In the genomic region with DNA sequence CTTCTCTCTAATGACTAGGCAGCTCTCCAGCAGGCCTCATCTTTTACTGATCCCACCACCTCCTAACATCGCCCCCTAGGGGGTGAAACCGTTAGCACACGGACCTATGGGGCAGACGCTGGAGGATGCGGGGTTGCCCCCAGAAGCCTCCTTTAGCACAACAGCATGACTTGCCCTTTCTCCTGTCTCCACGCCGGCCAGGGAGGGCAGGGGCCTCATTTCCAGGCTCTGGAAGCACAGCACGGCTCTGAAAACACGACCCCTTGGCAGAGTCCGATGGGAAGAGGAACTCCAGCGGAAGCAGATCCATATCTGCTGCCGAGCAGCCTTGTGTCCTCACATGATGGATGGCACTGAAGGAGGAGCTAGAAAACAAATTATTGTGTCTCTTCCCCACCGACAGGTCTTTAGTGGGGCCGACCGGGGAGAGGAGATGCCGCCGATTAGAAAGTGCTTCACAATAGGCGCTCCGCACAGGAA, we compare ENCODE assay signal across 8 mouse cellular contexts.
DNase-seq lines count a peak whose midpoint lies in the region; ATAC-seq and TF ChIP-seq lines count a peak whose summit lies in the region.

No protein-coding gene starts in this region.

- no peak overlapping the region for H3K9ac ChIP-seq in intestine, embryonic 14.5 days (ENCODE audit: low read length)
- no peak overlapping the region for H3K9ac ChIP-seq in liver, postnatal 0 days (replicated peaks)
- no peak overlapping the region for H3K9ac ChIP-seq in stomach, embryonic 15.5 days
- no peak overlapping the region for H3K9ac ChIP-seq in forebrain, embryonic 15.5 days (replicated peaks)

- TF ChIP-seq EP300 in liver, postnatal 0 days (IDR thresholded peaks at IDR 0.05; ENCODE audit: low read depth) = no peak

- peak; percentile 40 for TF ChIP-seq CTCF in liver, postnatal 0 days (IDR thresholded peaks at IDR 0.05; ENCODE audit: low read depth)

- H3K4me1 ChIP-seq in intestine, embryonic 14.5 days (replicated peaks; ENCODE audit: control insufficient read depth, insufficient read depth, low read length) = peaks cover 9% of the 10 kb centered on the region; the same call in 1 of the 2 replicates
- H3K4me1 ChIP-seq in liver, postnatal 0 days (ENCODE audit: insufficient read depth) = no peaks in the 10 kb centered on the region
- H3K4me1 ChIP-seq in stomach, embryonic 15.5 days = peaks cover 11% of the 10 kb centered on the region; the same call in 1 of the 2 replicates
- no peaks in the 10 kb centered on the region for H3K4me1 ChIP-seq in forebrain, embryonic 15.5 days

- H3K4me3 ChIP-seq in intestine, embryonic 14.5 days (ENCODE audit: low read depth, low read length) = peak overlapping the region; percentile 8
- H3K4me3 ChIP-seq in liver, postnatal 0 days (ENCODE audit: low read depth, low read length) = no peak overlapping the region
- H3K4me3 ChIP-seq in stomach, embryonic 15.5 days (replicated peaks) = peak overlapping the region; percentile 19; the same call in 1 of the 2 replicates
- H3K4me3 ChIP-seq in forebrain, embryonic 15.5 days = no peak overlapping the region

- ATAC-seq in intestine, embryonic 14.5 days (replicated peaks; ENCODE audit: low FRiP score, low TSS enrichment, low read depth) = no peak
- no peak for ATAC-seq in liver, postnatal 0 days
- no peak for ATAC-seq in stomach, embryonic 15.5 days (ENCODE audit: insufficient read depth, low FRiP score, low read depth)
- no peak for ATAC-seq in forebrain, embryonic 15.5 days (replicated peaks)
- no peak for ATAC-seq in erythroid progenitor cell, adult 5-6 weeks (replicated peaks; ENCODE audit: low FRiP score, poor library complexity, severe bottlenecking)

- no peak overlapping the region for H3K27ac ChIP-seq in intestine, embryonic 14.5 days (ENCODE audit: low read depth)
- H3K27ac ChIP-seq in liver, postnatal 0 days (ENCODE audit: low read depth) = no peak overlapping the region
- no peak overlapping the region for H3K27ac ChIP-seq in stomach, embryonic 15.5 days
- H3K27ac ChIP-seq in forebrain, embryonic 15.5 days (replicated peaks) = no peak overlapping the region

- H3K4me2 ChIP-seq in intestine, embryonic 14.5 days (ENCODE audit: low read length) = peak overlapping the region; percentile 46
- H3K4me2 ChIP-seq in liver, postnatal 0 days (ENCODE audit: low read depth, low read length) = peak overlapping the region; percentile 10; the same call in 1 of the 2 replicates
- peak overlapping the region; percentile 52 for H3K4me2 ChIP-seq in stomach, embryonic 15.5 days
- H3K4me2 ChIP-seq in forebrain, embryonic 15.5 days (replicated peaks) = no peak overlapping the region

- no peaks in the 10 kb centered on the region for H3K9me3 ChIP-seq in intestine, embryonic 14.5 days (ENCODE audit: control insufficient read depth, low read length)
- no peaks in the 10 kb centered on the region for H3K9me3 ChIP-seq in liver, postnatal 0 days (ENCODE audit: low read length)
- H3K9me3 ChIP-seq in stomach, embryonic 15.5 days = no peaks in the 10 kb centered on the region
- no peaks in the 10 kb centered on the region for H3K9me3 ChIP-seq in forebrain, embryonic 15.5 days

- no peaks in the 10 kb centered on the region; the same call in 1 of the 2 replicates for H3K27me3 ChIP-seq in intestine, embryonic 14.5 days (replicated peaks; ENCODE audit: control insufficient read depth, insufficient read depth, low read length)
- 0 out of 2 replicates have a peak, but pooled peaks cover 4% of the 10 kb centered on the region for H3K27me3 ChIP-seq in liver, postnatal 0 days (ENCODE audit: insufficient read depth, low read length)
- H3K27me3 ChIP-seq in stomach, embryonic 15.5 days (replicated peaks) = peaks cover 5% of the 10 kb centered on the region; the same call in 1 of the 2 replicates
- 0 out of 2 replicates have a peak, but pooled peaks cover 3% of the 10 kb centered on the region for H3K27me3 ChIP-seq in forebrain, embryonic 15.5 days

- 28% methylated on average over 19 of the region's 19 CpGs for WGBS in intestine, embryonic 14.5 days
- WGBS in liver, postnatal 0 days (ENCODE audit: insufficient replicate concordance) = 32% methylated on average over 19 of the region's 19 CpGs
- WGBS in stomach, embryonic 15.5 days = 18% methylated on average over 19 of the region's 19 CpGs
- WGBS in forebrain, embryonic 15.5 days = 64% methylated on average over 19 of the region's 19 CpGs

- peak; percentile 16 for DNase-seq in ovary, postnatal 14 days (ENCODE audit: low spot score)
- DNase-seq in ovary, postnatal 10 days (ENCODE audit: low spot score) = no peak
- peak; percentile 95 for DNase-seq in heart, adult 11 months
- DNase-seq in intestine, embryonic 14.5 days (ENCODE audit: low spot score) = peak; percentile 61
- peak; percentile 31 for DNase-seq in liver, postnatal 0 days

- no peaks in the 10 kb centered on the region for H3K36me3 ChIP-seq in intestine, embryonic 14.5 days (ENCODE audit: control insufficient read depth, insufficient read depth, low read length)
- H3K36me3 ChIP-seq in liver, postnatal 0 days (replicated peaks; ENCODE audit: insufficient read depth, low read length) = no peaks in the 10 kb centered on the region
- H3K36me3 ChIP-seq in stomach, embryonic 15.5 days = no peaks in the 10 kb centered on the region
- H3K36me3 ChIP-seq in forebrain, embryonic 15.5 days = no peaks in the 10 kb centered on the region

Comparison
In these comparisons a context has a peak if more than half of its experiments do, and no peak if none do; other contexts are left out.
1. H3K4me3 ChIP-seq: peak in intestine, embryonic 14.5 days (single experiment) and stomach, embryonic 15.5 days (single experiment); none in liver, postnatal 0 days (single experiment) and forebrain, embryonic 15.5 days (single experiment).